Mouse (Mus musculus) midbrain, embryonic 16.5 days (tissue): ENCODE measurements around the gene Pcmt1. TPM values are rescaled to one million over a fixed set of nuclear protein-coding genes. Genes with fewer than 3 reads are reported as not detected.
A peak's percentile ranks its signal among the peaks of the same experiment; 100 is the strongest.
"Not testable (repeated sequence)": the region's sequence is repeated elsewhere in the genome, so short reads cannot be mapped to it uniquely, and the experiment has no call there.

Experiments used
- ATAC-seq: fragments of 200-750 bp; cut with Nextera tagmentation; 2 replicates; pipeline ENCODE4 v1.8.0; 2017; ENCODE audit warnings: moderate TSS enrichment
- H3K27ac ChIP-seq: fragments of 300-500 bp; sonication (generic); 2 replicates; pipeline ENCODE4 v1.5.1; 2014; ENCODE audit warnings: mild to moderate bottlenecking, low read length, mixed read lengths
- H3K27me3 ChIP-seq: fragments of 300-500 bp; sonication (generic); 2 replicates; pipeline ENCODE4 v1.6.1; 2014; ENCODE audit warnings: low read depth, low read length, mixed read lengths; ENCODE audit not compliant: control insufficient read depth, insufficient read depth
- H3K36me3 ChIP-seq: fragments of 300-500 bp; sonication (generic); 2 replicates; pipeline ENCODE4 v1.6.1; 2014; ENCODE audit warnings: mild to moderate bottlenecking, low read length, moderate library complexity, mixed read lengths; ENCODE audit not compliant: control insufficient read depth, insufficient read depth
- H3K4me1 ChIP-seq: fragments of 300-500 bp; sonication (generic); 2 replicates; pipeline ENCODE4 v1.6.1; 2014; ENCODE audit warnings: mild to moderate bottlenecking, low read length, mixed read lengths; ENCODE audit not compliant: control insufficient read depth, insufficient read depth
- H3K4me2 ChIP-seq: fragments of 300-500 bp; sonication (generic); 2 replicates; pipeline ENCODE4 v1.6.1; 2014; ENCODE audit warnings: mild to moderate bottlenecking, low read length, mixed read lengths
- H3K4me3 ChIP-seq: fragments of 300-500 bp; sonication (generic); 2 replicates; pipeline ENCODE4 v1.5.1; 2014; ENCODE audit warnings: low read depth, mild to moderate bottlenecking, low read length, moderate library complexity, mixed read lengths
- H3K9ac ChIP-seq: fragments of 300-500 bp; sonication (generic); 2 replicates; pipeline ENCODE4 v1.6.1; 2014; ENCODE audit warnings: low read depth, low read length, mixed read lengths
- H3K9me3 ChIP-seq: fragments of 300-500 bp; sonication (generic); replicated peaks from 2 replicates; pipeline ENCODE4 v1.6.1; 2014; ENCODE audit warnings: mild to moderate bottlenecking, low read length, mixed read lengths; ENCODE audit not compliant: control insufficient read depth, poor library complexity, severe bottlenecking
- WGBS: fragments of 180-500 bp; shearing (Covaris S2); extraction: QIAGEN DNeasy Blood & Tissue Kit; methylation state at CpG from one replicate; pipeline ENCODE4 v1.1.7; 2014; 5-methylcytosine and 5-hydroxymethylcytosine counted together
- polyA plus RNA-seq: library from polyadenylated mRNA; unstranded; fragments of >200 nt; fragmentation: Nextera tagmentation; extraction: Ambion mirVana; gene quantifications from 2 replicates; pipeline ENCODE4 v1.2.1, GENCODE M21; 2015

Gene Pcmt1
- polyA plus RNA-seq, 1 experiment from 2014 or later, result 177 TPM

DNA sequence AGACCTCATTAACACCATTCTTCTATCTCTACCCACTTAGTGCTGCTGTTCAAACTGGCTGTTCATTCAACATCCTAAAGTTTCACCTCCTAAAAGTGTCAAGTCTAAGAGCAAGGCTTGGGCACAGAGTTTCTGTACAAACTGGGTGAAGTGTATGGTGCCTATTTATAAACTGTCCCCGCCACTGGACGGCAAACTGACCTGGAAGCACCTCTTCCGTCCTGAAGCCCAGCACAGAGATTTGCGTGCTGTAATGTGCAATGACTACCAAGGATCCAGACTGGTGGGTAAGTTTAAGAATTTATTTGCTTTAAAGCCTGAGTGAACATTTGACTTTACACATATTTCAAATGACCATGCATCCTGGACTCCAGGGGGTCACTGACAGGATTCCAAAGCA lies 51.8 kb downstream of the Pcmt1 start:
- H3K27me3 ChIP-seq, result no peaks in the 10 kb centered on the region
- H3K27ac ChIP-seq, result no peak overlapping the region
- no peaks in the 10 kb centered on the region for H3K9me3 ChIP-seq
- H3K36me3 ChIP-seq, result peaks cover 13% of the 10 kb centered on the region
- 96% methylated on average over 4 of the region's 4 CpGs for WGBS
- H3K4me2 ChIP-seq, result no peak overlapping the region
- H3K9ac ChIP-seq, result no peak overlapping the region
- ATAC-seq, result no peak
- no peak overlapping the region for H3K4me3 ChIP-seq
- H3K4me1 ChIP-seq, result no peaks in the 10 kb centered on the region

DNA sequence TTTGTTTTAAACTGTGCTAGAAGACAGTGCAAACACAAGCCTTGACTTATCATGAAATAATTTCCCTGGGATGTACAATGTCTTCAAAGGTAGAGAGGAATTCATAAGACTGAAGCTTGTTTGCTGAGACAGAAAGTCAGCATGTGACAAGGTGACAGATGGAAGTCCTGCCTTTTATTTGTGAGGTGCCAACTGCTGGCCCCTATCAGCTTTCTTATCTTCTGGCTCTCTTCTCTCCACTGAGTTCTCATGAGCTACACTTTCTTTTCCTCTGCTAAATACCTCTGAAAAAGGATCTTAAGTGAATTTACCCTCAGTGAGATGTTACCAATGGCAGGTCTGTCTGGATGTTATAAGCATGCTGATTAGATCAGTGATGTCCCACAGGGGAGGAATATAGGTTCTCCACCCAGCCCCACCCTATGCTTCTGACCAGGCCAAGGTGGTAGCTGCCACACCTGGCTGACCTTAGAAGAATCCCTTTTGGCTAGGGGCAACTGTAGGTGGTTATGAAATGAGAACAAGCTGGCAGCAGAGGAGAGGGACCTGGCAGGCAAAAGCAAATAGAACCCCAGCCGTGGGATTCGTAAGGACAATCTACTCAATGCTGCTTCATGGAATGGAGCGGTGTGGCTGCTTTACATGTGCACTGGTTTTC lies 56.9 kb downstream of the Pcmt1 start:
- Histone ChIP-seq H3K9me3 (no peaks in the 10 kb centered on the region), H3K9ac (no peak overlapping the region), H3K27ac (no peak overlapping the region), H3K4me3 (no peak overlapping the region), H3K36me3 (peaks cover 8% of the 10 kb centered on the region), H3K27me3 (no peaks in the 10 kb centered on the region), H3K4me1 (no peaks in the 10 kb centered on the region), H3K4me2 (no peak overlapping the region)
- ATAC-seq, result no peak
- 92% methylated on average over 3 of the region's 3 CpGs for WGBS

DNA sequence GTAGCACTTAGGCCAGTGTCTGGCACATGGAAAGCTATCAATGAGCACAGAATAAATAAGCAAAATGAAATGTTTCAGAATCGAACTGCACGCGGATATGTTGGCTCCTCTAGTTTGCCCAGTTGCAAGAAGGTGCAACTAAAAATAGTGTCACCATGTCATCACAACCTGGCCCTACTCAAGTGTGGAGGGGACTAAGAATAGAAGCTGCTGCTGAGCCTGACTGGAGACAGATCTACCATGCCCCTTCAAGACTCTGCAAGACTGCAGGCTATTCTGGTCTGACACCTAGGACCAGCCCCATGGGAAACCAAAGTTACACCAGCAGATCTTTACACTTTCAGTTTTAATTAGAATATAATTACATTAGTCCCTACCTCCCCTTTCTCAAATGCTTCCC lies 58.6 kb downstream of the Pcmt1 start:
- Histone ChIP-seq H3K4me1 (no peaks in the 10 kb centered on the region), H3K27me3 (no peaks in the 10 kb centered on the region), H3K4me2 (no peak overlapping the region), H3K36me3 (peaks cover 8% of the 10 kb centered on the region), H3K9me3 (no peaks in the 10 kb centered on the region), H3K27ac (no peak overlapping the region), H3K4me3 (no peak overlapping the region), H3K9ac (no peak overlapping the region)
- no peak for ATAC-seq
- 95% methylated on average over 3 of the region's 3 CpGs for WGBS

DNA sequence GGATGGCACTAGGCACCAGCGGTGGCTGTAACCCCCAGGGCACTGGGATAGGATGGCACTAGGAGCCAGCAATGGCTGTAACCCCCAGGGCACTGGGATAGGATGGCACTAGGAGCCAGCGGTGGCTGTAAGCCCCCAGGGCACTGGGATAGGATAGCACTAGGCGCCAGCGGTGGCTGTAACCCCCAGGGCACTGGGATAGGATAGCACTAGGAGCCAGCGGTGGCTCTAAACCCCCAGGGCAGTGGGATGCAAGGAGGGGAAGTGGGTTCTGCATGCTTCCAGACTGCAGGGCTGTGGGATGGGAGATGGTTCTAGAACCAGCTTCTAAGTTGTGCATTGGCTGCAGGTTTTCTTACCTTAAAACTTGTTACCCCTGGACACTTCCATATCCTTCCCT lies 60.2 kb downstream of the Pcmt1 start:
- 67% methylated on average over 5 of the region's 5 CpGs for WGBS
- no peak for ATAC-seq
- H3K9ac ChIP-seq, result no peak overlapping the region

DNA sequence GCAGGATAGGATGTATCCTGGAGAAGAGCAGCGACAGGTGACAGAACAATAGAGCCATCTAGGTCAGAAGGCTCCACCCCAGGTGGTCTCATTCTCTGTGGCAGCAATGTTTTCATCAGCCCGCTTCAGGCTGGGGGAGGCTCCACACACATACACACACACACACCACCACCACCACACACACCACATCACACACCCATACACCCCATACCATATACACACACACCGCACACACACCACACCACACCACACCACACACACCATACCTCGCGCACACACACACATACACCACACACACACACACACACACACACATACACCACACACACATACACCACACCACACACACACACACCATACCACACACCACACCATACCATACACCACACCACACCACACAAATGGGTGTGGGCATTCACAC lies 61.1 kb downstream of the Pcmt1 start:
- 76% methylated on average over 5 of the region's 5 CpGs for WGBS
- H3K4me2 ChIP-seq, result no peak overlapping the region
- H3K4me1 ChIP-seq, result no peaks in the 10 kb centered on the region
- ATAC-seq, result peak; percentile 62
- H3K27ac ChIP-seq, result no peak overlapping the region
- H3K9me3 ChIP-seq, result peaks cover 2% of the 10 kb centered on the region; the same call in 1 of the 2 replicates
- H3K4me3 ChIP-seq, result no peak overlapping the region
- no peak overlapping the region for H3K9ac ChIP-seq
- H3K36me3 ChIP-seq, result peaks cover 12% of the 10 kb centered on the region
- no peaks in the 10 kb centered on the region for H3K27me3 ChIP-seq

More for the DNA sequence above, 60.2 kb downstream of the Pcmt1 start:
- Histone ChIP-seq H3K9me3 (no peaks in the 10 kb centered on the region), H3K4me2 (no peak overlapping the region), H3K27ac (no peak overlapping the region), H3K4me3 (no peak overlapping the region), H3K36me3 (peaks cover 11% of the 10 kb centered on the region), H3K4me1 (no peaks in the 10 kb centered on the region), H3K27me3 (no peaks in the 10 kb centered on the region)

DNA sequence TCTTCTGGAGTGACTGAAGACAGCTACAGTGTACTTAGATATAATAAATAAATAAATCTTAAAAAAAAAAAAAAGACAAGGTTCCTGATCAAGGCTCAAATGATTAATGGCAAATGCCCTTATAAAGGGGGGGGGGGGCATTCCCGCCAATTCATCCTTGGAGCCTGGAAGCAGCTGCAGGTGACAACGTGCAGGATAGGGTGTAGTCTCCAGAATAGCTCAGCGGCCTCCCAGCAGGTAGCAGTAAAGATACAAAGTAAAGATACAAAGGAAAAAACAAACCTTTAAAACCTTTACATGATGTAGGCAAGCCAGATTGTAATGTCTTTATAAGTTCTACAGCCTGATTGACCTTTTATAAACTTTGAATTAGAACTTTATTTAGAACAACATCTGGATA lies 63.4 kb downstream of the Pcmt1 start:
- ATAC-seq, H3K27ac ChIP-seq, H3K4me2 ChIP-seq, H3K4me3 ChIP-seq, H3K9ac ChIP-seq, H3K9me3 ChIP-seq, H3K4me1 ChIP-seq, H3K27me3 ChIP-seq: not testable (repeated sequence)
- peaks cover 10% of the 10 kb centered on the region for H3K36me3 ChIP-seq
- 31% methylated on average over 3 of the region's 3 CpGs for WGBS

DNA sequence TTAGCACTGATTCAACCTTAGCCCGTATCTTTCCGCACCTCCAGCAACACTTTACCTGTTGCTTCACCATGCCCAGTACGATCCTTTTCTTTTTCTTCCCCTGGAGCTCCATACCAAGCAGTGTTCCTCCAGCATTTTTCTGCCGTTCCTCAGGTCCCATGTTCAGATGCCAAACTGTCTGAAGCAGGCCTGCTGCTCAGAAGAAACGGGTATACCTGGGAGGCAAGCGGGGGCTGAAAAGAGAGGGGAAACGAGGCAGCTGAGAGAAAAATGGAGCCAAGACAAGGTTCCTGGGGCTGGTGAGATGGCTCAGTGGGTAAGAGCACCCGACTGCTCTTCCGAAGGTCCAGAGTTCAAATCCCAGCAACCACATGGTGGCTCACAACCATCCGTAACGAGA lies 63.8 kb downstream of the Pcmt1 start:
- H3K36me3 ChIP-seq, result peaks cover 10% of the 10 kb centered on the region
- H3K27me3 ChIP-seq, ATAC-seq, H3K4me3 ChIP-seq, H3K9me3 ChIP-seq, H3K4me1 ChIP-seq, H3K27ac ChIP-seq, H3K9ac ChIP-seq, H3K4me2 ChIP-seq: not testable (repeated sequence)
- WGBS, result 87% methylated on average over 9 of the region's 11 CpGs

DNA sequence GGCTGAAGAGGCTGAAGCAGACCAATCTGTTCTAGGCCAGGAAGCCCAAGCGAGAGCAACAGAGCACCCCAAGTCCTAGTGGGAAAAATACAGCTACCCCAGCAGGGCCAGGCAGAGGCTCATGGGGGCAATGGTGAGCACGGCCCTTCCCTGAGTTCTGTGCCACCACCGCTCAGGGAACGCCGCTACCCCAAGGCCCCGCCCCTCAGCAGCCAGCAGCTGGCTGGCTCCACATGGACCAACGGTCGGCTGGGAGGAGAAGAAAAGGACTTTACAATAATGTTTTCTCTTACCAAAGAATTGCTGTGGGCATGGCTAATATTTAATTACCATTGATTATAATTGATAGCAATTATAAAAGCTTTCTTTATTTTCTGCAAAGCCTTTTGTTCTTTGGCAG lies 66.1 kb downstream of the Pcmt1 start:
- H3K4me2 ChIP-seq, result no peak overlapping the region
- ATAC-seq, result no peak
- no peaks in the 10 kb centered on the region for H3K4me1 ChIP-seq
- H3K4me3 ChIP-seq, result no peak overlapping the region
- H3K27me3 ChIP-seq, result no peaks in the 10 kb centered on the region
- no peak overlapping the region for H3K27ac ChIP-seq
- peaks cover 4% of the 10 kb centered on the region; the same call in 1 of the 2 replicates for H3K9me3 ChIP-seq
- WGBS, result 95% methylated on average over 8 of the region's 8 CpGs
- H3K36me3 ChIP-seq, result peaks cover 13% of the 10 kb centered on the region
- no peak overlapping the region for H3K9ac ChIP-seq

DNA sequence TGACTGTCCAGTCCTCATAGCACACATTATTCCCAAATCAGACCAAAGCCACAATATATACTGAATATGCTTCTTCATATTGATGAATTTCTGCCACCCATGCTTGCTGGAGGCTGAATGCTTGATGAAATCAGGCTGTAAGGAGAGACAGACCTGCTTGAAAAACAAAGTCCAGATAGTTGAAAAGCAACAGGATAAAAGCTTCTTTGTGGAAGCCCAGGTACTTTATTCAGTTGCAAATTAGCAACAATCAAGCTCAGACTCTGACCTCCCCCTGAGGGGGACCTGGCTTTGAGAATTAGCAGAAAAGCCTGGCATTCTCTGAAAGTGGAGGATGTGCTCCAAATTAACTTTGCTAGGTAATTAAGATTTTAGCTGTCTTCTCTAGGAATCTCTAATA lies 68.7 kb downstream of the Pcmt1 start:
- not testable (repeated sequence) for H3K4me1 ChIP-seq, H3K4me2 ChIP-seq, H3K27ac ChIP-seq, H3K9ac ChIP-seq, ATAC-seq, H3K27me3 ChIP-seq, H3K9me3 ChIP-seq, H3K4me3 ChIP-seq
- peaks cover 14% of the 10 kb centered on the region for H3K36me3 ChIP-seq
